In genomic region chr17:56109219-56110051, GRCm38 (mm10) we compare ENCODE assay signal across 9 mouse cellular contexts. TPM values are rescaled to one million over a fixed set of nuclear protein-coding genes. Genes with fewer than 3 reads are reported as not detected.
DNase-seq lines count a peak whose midpoint lies in the region; ATAC-seq lines count a peak whose summit lies in the region.
"Had no signal": no experiment of that assay in that cellular context is flagged by ENCODE, and none has a peak within 500 bp of the region (broad histone marks: within the 10 kb centered on the region; RNA-seq: fewer than 3 reads in every experiment).

Gene Plin4 (minus strand): TSS chr17:56109803.

- no peaks in the 10 kb centered on the region for H3K27me3 ChIP-seq in limb, embryonic 11.5 days (ENCODE audit: control insufficient read depth, insufficient read depth, low read length)
- no peaks in the 10 kb centered on the region for H3K27me3 ChIP-seq in limb, embryonic 10.5 days (ENCODE audit: low read depth, poor library complexity, severe bottlenecking)
- no peaks in the 10 kb centered on the region for H3K27me3 ChIP-seq in intestine, embryonic 15.5 days (replicated peaks)

- H3K27ac ChIP-seq in limb, embryonic 11.5 days (replicated peaks; ENCODE audit: low read depth, low read length): no peak within 1 kb of the TSS
- H3K27ac ChIP-seq in limb, embryonic 10.5 days: no peak within 1 kb of the TSS
- no peak within 1 kb of the TSS for H3K27ac ChIP-seq in intestine, embryonic 15.5 days

- DNase-seq in limb, embryonic 11.5 days (ENCODE audit: low spot score): no peak
- no peak for DNase-seq in limb, embryonic 10.5 days (ENCODE audit: low spot score)
- DNase-seq in adrenal gland, adult (ENCODE audit: inconsistent age in 2 of 2, low spot score in 1 of 2): peak; percentile 50 to 70
- DNase-seq in gastrocnemius, postnatal 10 days: peak; percentile 66
- DNase-seq in left cerebral cortex, postnatal 4 days: no peak
- no peak for DNase-seq in kidney, postnatal 4 days

- H3K9ac ChIP-seq in limb, embryonic 11.5 days (ENCODE audit: low read length): no peak within 1 kb of the TSS
- H3K9ac ChIP-seq in intestine, embryonic 15.5 days: 0 out of 2 replicates have a peak within 1 kb of the TSS, but pooled peaks have one; percentile 5

- no peaks in the 10 kb centered on the region for H3K36me3 ChIP-seq in limb, embryonic 11.5 days (ENCODE audit: control insufficient read depth, insufficient read depth, low read length)
- H3K36me3 ChIP-seq in limb, embryonic 10.5 days: no peaks in the 10 kb centered on the region; the same call in 1 of the 2 replicates
- no peaks in the 10 kb centered on the region for H3K36me3 ChIP-seq in intestine, embryonic 15.5 days

- H3K4me3 ChIP-seq in limb, embryonic 11.5 days (ENCODE audit: low read depth, low read length): no peak within 1 kb of the TSS
- H3K4me3 ChIP-seq in limb, embryonic 10.5 days: no peak within 1 kb of the TSS
- H3K4me3 ChIP-seq in intestine, embryonic 15.5 days (replicated peaks): no peak within 1 kb of the TSS
- H3K4me3 ChIP-seq: erythroblast, embryonic 14.5 days had no signal

- no peaks in the 10 kb centered on the region for H3K9me3 ChIP-seq in limb, embryonic 11.5 days (ENCODE audit: control insufficient read depth, low read length)
- no peaks in the 10 kb centered on the region for H3K9me3 ChIP-seq in limb, embryonic 10.5 days (replicated peaks)
- no peaks in the 10 kb centered on the region for H3K9me3 ChIP-seq in intestine, embryonic 15.5 days

- ATAC-seq in limb, embryonic 11.5 days (ENCODE audit: insufficient number of reproducible peaks, low FRiP score, low TSS enrichment, low read depth): peak; percentile 19; the same call in 1 of the 2 replicates
- peak; percentile 30 for ATAC-seq in intestine, embryonic 15.5 days
- ATAC-seq in megakaryocyte, adult 5-6 weeks (ENCODE audit: poor library complexity, severe bottlenecking): no peak

- H3K4me2 ChIP-seq in limb, embryonic 11.5 days (ENCODE audit: low read depth, severe bottlenecking): no peak within 1 kb of the TSS
- H3K4me2 ChIP-seq in intestine, embryonic 15.5 days (replicated peaks): no peak within 1 kb of the TSS

- WGBS in limb, embryonic 11.5 days: 61% methylated on average over 10 of the region's 10 CpGs
- WGBS in limb, embryonic 10.5 days: 60% methylated on average over 10 of the region's 10 CpGs
- 59% methylated on average over 10 of the region's 10 CpGs for WGBS in intestine, embryonic 15.5 days

- no peaks in the 10 kb centered on the region for H3K4me1 ChIP-seq in limb, embryonic 11.5 days (ENCODE audit: control insufficient read depth, insufficient read depth, low read length)
- H3K4me1 ChIP-seq in limb, embryonic 10.5 days: 0 out of 2 replicates have a peak, but pooled peaks cover 4% of the 10 kb centered on the region
- no peaks in the 10 kb centered on the region for H3K4me1 ChIP-seq in intestine, embryonic 15.5 days (replicated peaks)

- intact Hi-C loops in left cerebral cortex, postnatal 4 days (cut with DNase I): no loop called here

RNA-seq across cellular contexts. Expression of gene Plin4, which starts in this region (rescaled TPM):
- polyA plus RNA-seq in limb, embryonic 11.5 days (2014; fragmentation: Nextera tagmentation; extraction: Ambion mirVana): 0.09 TPM in 1 of 2 replicates, not detected in the other
- polyA plus RNA-seq in limb, embryonic 10.5 days (2016; fragmentation: Nextera tagmentation; extraction: Ambion mirVana): 0.08 and 0.10 TPM in 2 replicates
- 100 to 1,000 TPM in 1 of 2 experiments, 10 to 100 TPM in 1; 75.2 to 106 TPM for total RNA-seq in gastrocnemius, postnatal 10 days (2021)
- 0.03 and 0.14 TPM in 2 replicates for polyA plus RNA-seq in intestine, embryonic 15.5 days (2015; fragmentation: Nextera tagmentation; extraction: Ambion mirVana)
- total RNA-seq in left cerebral cortex, postnatal 4 days (2021): under 1 TPM; 0.20 to 0.24 TPM
- total RNA-seq in megakaryocyte, adult 5-6 weeks (2015): 0.09 TPM in 2 replicates
- 0.18 TPM in 1 of 2 replicates, not detected in the other for total RNA-seq in megakaryocyte, adult 5-6 weeks (2017)
- polyA plus RNA-seq: erythroblast, embryonic 14.5 days had no signal

Comparison
In these comparisons a context has a peak if more than half of its experiments do, and no peak if none do; other contexts are left out.
1. RNA of gene Plin4 (total RNA-seq): 75.2 to 106 TPM in gastrocnemius, postnatal 10 days; 0.20 to 0.24 TPM in left cerebral cortex, postnatal 4 days and 0.09 to 0.18 TPM in megakaryocyte, adult 5-6 weeks; every median in the first group is over 10 times any median in the second.
2. Peak in ATAC-seq in limb, embryonic 11.5 days; RNA of the gene not detected or under 1 TPM.
3. Peak in ATAC-seq and H3K9ac ChIP-seq in intestine, embryonic 15.5 days; RNA of the gene not detected or under 1 TPM.
4. DNase-seq: peak in adrenal gland, adult (2 of 2) and gastrocnemius, postnatal 10 days (single experiment); none in limb, embryonic 11.5 days (single experiment), limb, embryonic 10.5 days (single experiment), left cerebral cortex, postnatal 4 days (single experiment) and kidney, postnatal 4 days (0 of 2).